Mouse (Mus musculus): ENCODE data around the gene Olfr1416.

DNA sequence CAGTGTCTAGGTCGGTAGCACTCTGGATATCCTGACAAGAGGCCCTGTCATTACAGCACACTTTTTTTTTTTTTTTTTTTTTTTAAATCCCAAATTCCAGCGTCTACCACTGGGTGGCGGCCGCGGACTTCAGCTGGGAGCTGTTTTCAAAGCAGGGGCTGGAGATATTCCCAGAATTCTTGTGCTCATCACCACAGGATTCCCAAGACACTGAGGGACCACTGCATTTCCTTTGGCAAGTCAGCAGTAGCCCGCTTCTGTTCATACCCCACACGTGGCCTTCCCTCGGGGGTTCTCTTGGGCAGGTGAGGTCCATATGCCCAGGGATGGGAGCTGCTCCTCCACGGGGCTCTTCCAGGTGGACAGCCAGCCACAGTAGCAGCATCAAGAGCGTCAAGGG, 36.5 kb upstream of the Olfr1416 start:
- TF ChIP-seq POLR2A (IDR thresholded peaks at IDR 0.05; ENCODE audit: low read depth, low read length) (no peak), CTCF (IDR thresholded peaks at IDR 0.05; ENCODE audit: borderline replicate concordance, insufficient read depth, low read length) (0 out of 2 replicates have a peak, but pooled peaks have one; percentile 1)
